Mouse (Mus musculus) forebrain, embryonic 16.5 days (tissue): ENCODE measurements around the gene Gm47289. TPM values are rescaled to one million over a fixed set of nuclear protein-coding genes. Genes with fewer than 3 reads are reported as not detected.

ENCODE experiments used
- ATAC-seq: fragments of 200-750 bp; cut with Nextera tagmentation; 2 replicates; pipeline ENCODE4 v1.8.0; 2017; ENCODE audit warnings: mild to moderate bottlenecking, moderate library complexity
- H3K27ac ChIP-seq: fragments of 300-500 bp; sonication (generic); 2 replicates; pipeline ENCODE4 v1.5.1; 2014; ENCODE audit warnings: low read length, control low read depth
- H3K27me3 ChIP-seq: fragments of 300-500 bp; sonication (generic); replicated peaks from 2 replicates; pipeline ENCODE4 v1.6.1; 2014; ENCODE audit warnings: low read length; ENCODE audit not compliant: control insufficient read depth, insufficient read depth
- H3K36me3 ChIP-seq: fragments of 300-500 bp; sonication (generic); 2 replicates; pipeline ENCODE4 v1.6.1; 2014; ENCODE audit not compliant: control insufficient read depth, insufficient read depth
- H3K4me1 ChIP-seq: fragments of 300-500 bp; sonication (generic); replicated peaks from 2 replicates; pipeline ENCODE4 v1.6.1; 2014; ENCODE audit warnings: low read length; ENCODE audit not compliant: control insufficient read depth, insufficient read depth
- H3K4me2 ChIP-seq: fragments of 300-500 bp; sonication (generic); 2 replicates; pipeline ENCODE4 v1.6.1; 2014; ENCODE audit warnings: mild to moderate bottlenecking, low read length, control low read depth
- H3K4me3 ChIP-seq: fragments of 300-500 bp; sonication (generic); replicated peaks from 2 replicates; pipeline ENCODE4 v1.5.1; 2014; ENCODE audit warnings: mild to moderate bottlenecking, low read length, control low read depth
- H3K9ac ChIP-seq: fragments of 300-500 bp; sonication (generic); replicated peaks from 2 replicates; pipeline ENCODE4 v1.6.1; 2014; ENCODE audit warnings: low read depth, low read length, control low read depth
- H3K9me3 ChIP-seq: fragments of 300-500 bp; sonication (generic); 2 replicates; pipeline ENCODE4 v1.6.1; 2016; ENCODE audit warnings: low read length; ENCODE audit not compliant: control insufficient read depth
- WGBS: fragments of 180-500 bp; shearing (Covaris S2); extraction: QIAGEN DNeasy Blood & Tissue Kit; methylation state at CpG from one replicate; pipeline ENCODE4 v1.1.7; 2014; 5-methylcytosine and 5-hydroxymethylcytosine counted together
- polyA plus RNA-seq: library from polyadenylated mRNA; unstranded; fragments of >200 nt; fragmentation: Nextera tagmentation; extraction: Ambion mirVana; gene quantifications from 2 replicates; pipeline ENCODE4 v1.2.1, GENCODE M21; 2015

The Gm47289 gene
- polyA plus RNA-seq, 1 experiment from 2014 or later: not detected

DNA sequence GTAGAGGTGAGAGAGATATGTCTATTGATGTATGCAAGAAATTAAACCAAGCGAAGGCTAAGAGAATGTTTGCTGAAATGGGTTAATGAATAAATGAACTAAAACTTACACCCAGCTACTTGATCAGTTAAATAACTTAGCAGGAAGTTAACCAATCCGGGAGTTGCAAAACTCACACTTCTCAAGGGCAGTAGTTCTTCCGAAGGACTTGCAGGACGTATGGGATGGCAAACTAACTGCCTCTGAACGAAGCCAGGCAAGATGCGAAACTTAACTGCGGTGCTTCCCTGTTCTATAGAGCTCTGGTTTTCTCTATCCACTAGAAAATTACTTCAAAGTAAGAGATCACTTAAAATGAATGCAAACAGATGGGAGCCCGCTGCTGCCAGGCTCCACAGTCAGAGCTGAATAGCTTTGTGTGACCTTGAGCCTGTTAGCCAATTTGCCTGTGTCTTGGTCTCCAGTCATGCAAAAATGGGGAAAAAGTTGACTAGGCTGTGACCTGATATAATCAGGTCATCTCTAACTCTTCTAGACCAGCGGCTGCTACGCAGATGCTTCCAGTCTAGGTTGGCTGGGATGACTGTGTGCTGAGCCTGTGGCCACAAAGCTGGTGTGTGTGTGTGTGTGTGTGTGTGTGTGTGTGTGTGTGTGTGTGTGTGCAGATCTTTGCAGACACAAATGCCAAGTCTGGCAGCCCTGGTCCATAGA is 40.3 kb downstream of the Gm47289 start:
- Histone ChIP-seq H3K27ac (no peak overlapping the region), H3K4me3 (no peak overlapping the region), H3K9ac (no peak overlapping the region), H3K36me3 (no peaks in the 10 kb centered on the region), H3K9me3 (peaks cover 4% of the 10 kb centered on the region; the same call in 1 of the 2 replicates), H3K4me1 (no peaks in the 10 kb centered on the region), H3K4me2 (no peak overlapping the region), H3K27me3 (no peaks in the 10 kb centered on the region)
- ATAC-seq: no peak
- WGBS: 78% methylated on average over 10 of the region's 10 CpGs

DNA sequence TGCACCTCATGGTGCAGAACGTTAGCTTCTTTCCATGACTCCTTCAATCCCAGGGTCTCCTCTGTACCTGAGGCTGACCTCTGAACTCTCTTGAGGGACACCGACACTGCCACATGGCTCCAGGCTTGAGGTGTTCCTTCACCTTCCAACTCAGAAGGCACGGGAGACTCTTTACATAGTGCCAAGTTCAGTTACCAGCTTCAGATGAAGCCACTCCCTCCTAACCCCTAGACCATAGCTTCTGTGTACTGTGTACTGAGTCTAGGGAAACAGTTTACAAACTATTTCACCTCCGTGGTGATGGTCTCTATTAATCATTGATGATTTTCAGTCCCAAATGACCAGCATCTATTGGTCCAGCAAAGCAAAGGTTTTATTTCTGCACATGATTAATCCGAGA is 42.7 kb downstream of the Gm47289 start:
- Histone ChIP-seq H3K27ac (no peak overlapping the region), H3K4me3 (no peak overlapping the region), H3K4me2 (no peak overlapping the region)

DNA sequence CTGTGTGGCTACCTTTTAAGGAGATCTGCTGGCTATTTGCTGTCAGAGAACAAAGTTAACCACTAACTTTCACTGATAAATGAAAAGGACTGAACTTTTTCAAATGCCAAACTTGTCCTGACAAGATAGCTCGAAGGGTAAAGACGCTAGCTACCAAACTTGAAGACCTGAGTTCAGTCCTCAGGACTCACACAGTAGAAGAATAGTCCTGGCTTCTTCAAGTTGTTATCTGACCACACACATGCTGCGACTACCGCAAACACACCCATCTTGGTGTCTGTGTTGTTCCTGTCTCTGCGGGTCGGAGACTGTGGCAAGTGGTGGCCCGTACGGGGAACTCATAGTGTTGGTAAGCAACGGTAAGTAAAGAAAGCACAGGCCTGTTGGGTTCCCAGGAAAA is 44.7 kb downstream of the Gm47289 start:
- ATAC-seq: no peak
- Histone ChIP-seq H3K36me3 (no peaks in the 10 kb centered on the region), H3K4me1 (no peaks in the 10 kb centered on the region), H3K4me2 (no peak overlapping the region), H3K4me3 (no peak overlapping the region), H3K9me3 (peaks cover 4% of the 10 kb centered on the region; the same call in 1 of the 2 replicates), H3K27ac (no peak overlapping the region), H3K27me3 (no peaks in the 10 kb centered on the region), H3K9ac (no peak overlapping the region)
- WGBS: 97% methylated on average over 9 of the region's 9 CpGs

More for the DNA sequence above, 42.7 kb downstream of the Gm47289 start:
- no peak for ATAC-seq
- H3K9me3 ChIP-seq: peaks cover 4% of the 10 kb centered on the region; the same call in 1 of the 2 replicates
- H3K4me1 ChIP-seq: no peaks in the 10 kb centered on the region
- H3K36me3 ChIP-seq: no peaks in the 10 kb centered on the region
- WGBS: 92% methylated on average over 5 of the region's 5 CpGs
- no peaks in the 10 kb centered on the region for H3K27me3 ChIP-seq
- no peak overlapping the region for H3K9ac ChIP-seq

- Histone ChIP-seq H3K4me1 (no peaks in the 10 kb centered on the region), H3K4me3 (no peak overlapping the region), H3K27me3 (no peaks in the 10 kb centered on the region), H3K36me3 (no peaks in the 10 kb centered on the region), H3K9ac (no peak overlapping the region), H3K4me2 (no peak overlapping the region), H3K27ac (no peak overlapping the region), H3K9me3 (peaks cover 4% of the 10 kb centered on the region; the same call in 1 of the 2 replicates)
- WGBS: 93% methylated on average over 5 of the region's 5 CpGs
- ATAC-seq: no peak
These were observed 46.8 kb downstream of the Gm47289 start for GRCm38 (mm10) chr9:119205756-119206155.

DNA sequence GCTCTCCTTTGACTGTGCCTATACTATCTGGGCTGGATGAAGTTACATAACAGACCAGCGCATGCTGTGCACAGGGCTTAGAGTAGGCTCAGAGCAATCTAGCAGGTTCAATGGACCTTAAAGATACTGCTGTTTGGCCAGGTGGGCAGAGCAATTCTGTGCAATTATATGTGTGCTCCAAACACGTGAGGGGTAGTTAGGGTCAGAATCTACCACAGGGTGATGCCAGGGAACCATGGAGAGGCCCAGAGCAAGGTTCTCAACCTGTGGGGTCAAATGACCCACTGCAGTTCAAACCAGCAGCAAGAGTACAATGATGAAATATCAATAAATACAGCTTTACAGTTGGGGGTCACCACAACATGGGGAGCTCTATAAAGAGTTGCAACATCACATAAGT is 47.7 kb downstream of the Gm47289 start:
- H3K4me3 ChIP-seq: no peak overlapping the region
- no peak for ATAC-seq
- H3K27ac ChIP-seq: no peak overlapping the region
- H3K4me2 ChIP-seq: no peak overlapping the region
- H3K9me3 ChIP-seq: peaks cover 4% of the 10 kb centered on the region; the same call in 1 of the 2 replicates
- WGBS: 73% methylated on average over 2 of the region's 2 CpGs
- no peaks in the 10 kb centered on the region for H3K27me3 ChIP-seq
- H3K9ac ChIP-seq: no peak overlapping the region
- no peaks in the 10 kb centered on the region for H3K4me1 ChIP-seq
- no peaks in the 10 kb centered on the region for H3K36me3 ChIP-seq

DNA sequence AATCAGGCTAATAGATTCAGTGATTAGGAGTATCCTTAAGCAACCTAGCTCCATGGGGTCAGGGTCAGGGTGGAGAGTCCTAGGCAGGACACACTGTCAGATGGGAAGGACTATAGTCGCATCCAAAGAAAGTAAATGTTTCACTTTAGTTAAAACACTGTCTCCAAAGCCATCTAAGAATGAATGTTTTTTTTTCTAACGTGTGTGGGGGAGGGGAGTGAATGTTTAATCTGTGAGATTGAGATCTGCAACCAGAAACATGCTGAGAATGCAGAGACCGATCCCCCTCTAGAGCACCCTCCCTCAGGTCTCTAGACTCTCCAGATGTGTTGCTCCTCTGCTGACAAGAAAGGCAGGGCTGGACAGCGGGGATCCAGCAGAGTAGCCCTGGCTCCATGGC is 48.2 kb downstream of the Gm47289 start:
- no peak overlapping the region for H3K4me3 ChIP-seq
- H3K4me1 ChIP-seq: no peaks in the 10 kb centered on the region
- ATAC-seq: no peak
- no peak overlapping the region for H3K27ac ChIP-seq
- 79% methylated on average over 4 of the region's 4 CpGs for WGBS
- H3K9me3 ChIP-seq: peaks cover 4% of the 10 kb centered on the region; the same call in 1 of the 2 replicates
- H3K4me2 ChIP-seq: no peak overlapping the region
- H3K36me3 ChIP-seq: no peaks in the 10 kb centered on the region
- no peaks in the 10 kb centered on the region for H3K27me3 ChIP-seq
- H3K9ac ChIP-seq: no peak overlapping the region

- no peak within 1 kb of the TSS for H3K9ac ChIP-seq
- ATAC-seq: no peak
- H3K27ac ChIP-seq: no peak within 1 kb of the TSS
- H3K4me2 ChIP-seq: no peak within 1 kb of the TSS
- no peak within 1 kb of the TSS for H3K4me3 ChIP-seq
- WGBS: 92% methylated on average over 4 of the region's 4 CpGs
- no peaks in the 10 kb centered on the region; the same call in 1 of the 2 replicates for H3K9me3 ChIP-seq
- no peaks in the 10 kb centered on the region for H3K4me1 ChIP-seq
- no peaks in the 10 kb centered on the region for H3K36me3 ChIP-seq
- H3K27me3 ChIP-seq: no peaks in the 10 kb centered on the region
These were observed 50.0 kb downstream of the Gm47289 start, which contains the start of gene Slc22a13 for GRCm38 (mm10) chr9:119208998-119209397. Gene Slc22a13 (minus strand): TSS chr9:119209098.

Other genes starting within 250 kb of the Gm47289 start
- gene Ctdspl, start 232.7 kb upstream of the Gm47289 start, polyA plus RNA-seq: 7.2 and 8.8 TPM in 2 replicates
- gene Vill, start 106.4 kb upstream of the Gm47289 start, polyA plus RNA-seq: 1.5 and 2.8 TPM in 2 replicates
- 12.9 and 13.0 TPM in 2 replicates for gene Plcd1, start 65.7 kb upstream of the Gm47289 start, polyA plus RNA-seq
- gene Dlec1, start 56.7 kb upstream of the Gm47289 start, polyA plus RNA-seq: 0.47 and 0.57 TPM in 2 replicates
- 1.3 and 1.7 TPM in 2 replicates for gene Acaa1b, start 2.1 kb upstream of the Gm47289 start, polyA plus RNA-seq
- gene Slc22a13, start 49.9 kb downstream of the Gm47289 start, polyA plus RNA-seq: 0.18 TPM in 1 of 2 replicates, not detected in the other
- gene Oxsr1, start 163.3 kb downstream of the Gm47289 start, polyA plus RNA-seq: 13.4 and 14.6 TPM in 2 replicates
- gene Acaa1a, start 180.5 kb downstream of the Gm47289 start, polyA plus RNA-seq: 107 and 119 TPM in 2 replicates
- 4.4 and 6.2 TPM in 2 replicates for gene Myd88, start 182.2 kb downstream of the Gm47289 start, polyA plus RNA-seq
- gene Xylb, start 198.2 kb downstream of the Gm47289 start, polyA plus RNA-seq: 3.0 and 3.8 TPM in 2 replicates
- gene Slc22a14, start 206.4 kb downstream of the Gm47289 start, polyA plus RNA-seq: not detected in 2 replicates
- gene Acvr2b, start 243.0 kb downstream of the Gm47289 start, polyA plus RNA-seq: 26.5 and 32.7 TPM in 2 replicates